Mouse (Mus musculus) neural tube, embryonic 15.5 days (tissue): ENCODE results near the gene Ephb3. TPM values are rescaled to one million over a fixed set of nuclear protein-coding genes. Genes with fewer than 3 reads are reported as not detected.

Experiments used
- ATAC-seq: fragments of 200-750 bp; cut with Nextera tagmentation; 2 replicates; pipeline ENCODE4 v1.8.0; 2017; ENCODE audit warnings: mild to moderate bottlenecking, moderate TSS enrichment, moderate library complexity; ENCODE audit not compliant: low FRiP score
- H3K27ac ChIP-seq: fragments of 300-500 bp; sonication (generic); replicated peaks from 2 replicates; pipeline ENCODE4 v1.5.1; 2015; ENCODE audit warnings: mild to moderate bottlenecking, inconsistent platforms
- H3K27me3 ChIP-seq: fragments of 300-500 bp; sonication (generic); replicated peaks from 2 replicates; pipeline ENCODE4 v1.6.1; 2015; ENCODE audit warnings: inconsistent platforms
- H3K36me3 ChIP-seq: fragments of 300-500 bp; sonication (generic); 2 replicates; pipeline ENCODE4 v1.6.1; 2015; ENCODE audit warnings: inconsistent platforms
- H3K4me1 ChIP-seq: fragments of 300-500 bp; sonication (generic); 2 replicates; pipeline ENCODE4 v1.6.1; 2015; ENCODE audit warnings: inconsistent platforms
- H3K4me2 ChIP-seq: fragments of 300-500 bp; sonication (generic); 2 replicates; pipeline ENCODE4 v1.6.1; 2015; ENCODE audit warnings: inconsistent platforms, mild to moderate bottlenecking, moderate library complexity
- H3K4me3 ChIP-seq: fragments of 300-500 bp; sonication (generic); replicated peaks from 2 replicates; pipeline ENCODE4 v1.5.1; 2015; ENCODE audit warnings: mild to moderate bottlenecking, inconsistent platforms
- H3K9ac ChIP-seq: fragments of 300-500 bp; sonication (generic); replicated peaks from 2 replicates; pipeline ENCODE4 v1.6.1; 2015; ENCODE audit warnings: mild to moderate bottlenecking, inconsistent platforms
- H3K9me3 ChIP-seq: fragments of 300-500 bp; sonication (generic); replicated peaks from 2 replicates; pipeline ENCODE4 v1.6.1; 2016; ENCODE audit warnings: inconsistent platforms
- WGBS: fragments of 180-500 bp; shearing (Covaris S2); methylation state at CpG from one replicate; pipeline ENCODE4 v1.1.7; 2015; ENCODE audit warnings: mixed read lengths; 5-methylcytosine and 5-hydroxymethylcytosine counted together
- microRNA-seq: library from miRNA; unstranded; fragments of <30 nt; microRNA quantifications from one replicate; pipeline ENCODE4, GENCODE M21; 2017
- polyA plus RNA-seq: library from polyadenylated mRNA; unstranded; fragments of >200 nt; fragmentation: Nextera tagmentation; extraction: Ambion mirVana; gene quantifications from 2 replicates; pipeline ENCODE4 v1.2.1, GENCODE M21; 2015

Ephb3 gene
- polyA plus RNA-seq, 1 experiment from 2014 or later, result 14.4 TPM

DNA sequence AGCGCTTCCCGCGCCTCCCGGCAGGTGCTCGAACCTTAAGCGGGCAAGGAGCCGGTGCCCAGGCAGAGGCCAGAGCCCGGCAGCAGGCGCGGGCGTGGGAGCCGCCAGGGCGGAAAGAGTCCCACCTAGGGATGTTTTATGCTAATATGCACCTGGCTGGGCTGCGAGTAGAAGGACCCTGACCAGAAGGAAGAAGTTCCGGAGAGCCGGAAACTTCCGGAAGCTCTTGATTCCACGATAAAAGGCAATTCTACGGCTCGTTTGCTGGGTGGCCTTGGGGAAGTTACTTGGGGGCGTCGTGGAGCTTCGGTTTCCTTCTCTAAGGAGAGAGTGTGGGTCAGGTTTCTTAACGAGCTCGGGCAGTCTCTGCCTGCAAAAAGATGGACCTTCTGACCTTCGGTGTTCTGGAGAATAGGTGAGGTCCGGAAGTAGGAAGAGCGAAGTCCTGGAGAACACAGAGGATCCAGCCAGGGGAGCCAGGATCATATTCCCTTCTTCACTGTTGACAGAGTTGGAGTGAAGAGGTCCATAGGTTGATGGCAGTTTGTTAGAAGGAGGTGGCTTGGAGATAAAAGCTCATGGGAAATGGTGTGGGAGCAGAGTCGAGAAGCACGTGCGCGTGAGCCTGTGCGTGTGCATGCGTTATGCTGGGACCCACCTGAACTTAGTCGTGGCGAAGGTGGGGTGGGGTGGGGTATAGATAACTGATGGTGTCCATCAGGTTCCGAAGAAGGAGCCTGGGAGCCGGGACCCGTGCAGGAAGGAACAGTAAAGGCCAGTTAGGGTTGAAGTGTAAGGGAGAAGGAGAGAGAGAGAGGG lies 44.4 kb downstream of the Ephb3 start:
- ATAC-seq, result no peak
- no peaks in the 10 kb centered on the region for H3K9me3 ChIP-seq
- H3K4me1 ChIP-seq, result peaks cover 49% of the 10 kb centered on the region
- 6% methylated on average over 39 of the region's 39 CpGs for WGBS
- H3K27ac ChIP-seq, result no peak overlapping the region
- peaks cover 41% of the 10 kb centered on the region for H3K27me3 ChIP-seq
- H3K9ac ChIP-seq, result peak overlapping the region; percentile 49
- H3K36me3 ChIP-seq, result no peaks in the 10 kb centered on the region
- H3K4me2 ChIP-seq, result peak overlapping the region; percentile 84
- peak overlapping the region; percentile 39 for H3K4me3 ChIP-seq

DNA sequence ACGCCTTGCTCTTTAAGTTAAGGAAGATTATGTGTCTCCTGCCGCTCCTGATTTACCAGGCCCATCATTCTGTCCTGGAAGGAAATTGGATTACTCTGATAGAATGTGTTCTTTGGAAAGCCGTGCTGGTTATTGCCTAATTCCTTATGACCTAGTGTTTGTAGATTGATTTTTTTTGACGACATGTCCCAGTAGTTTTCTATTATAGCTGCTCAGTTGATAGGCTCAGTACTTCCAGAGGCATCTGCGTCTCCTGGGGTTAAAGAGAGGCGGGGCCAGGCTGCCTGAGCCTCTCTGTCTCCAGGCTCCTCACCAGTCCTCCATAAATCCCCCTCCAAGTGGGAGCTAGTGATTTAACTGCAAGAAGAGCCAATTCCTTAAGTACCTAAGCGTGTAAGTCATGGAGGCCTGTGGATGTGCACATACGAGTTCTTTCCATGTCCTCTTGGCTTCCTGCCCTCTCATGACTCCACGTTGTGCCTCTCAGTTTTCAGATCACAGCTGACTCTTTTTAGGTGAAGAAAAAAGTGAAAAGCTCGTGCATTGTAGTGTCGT lies 47.9 kb downstream of the Ephb3 start:
- 41% methylated on average over 11 of the region's 11 CpGs for WGBS
- Histone ChIP-seq H3K9ac (no peak overlapping the region), H3K36me3 (no peaks in the 10 kb centered on the region), H3K4me3 (no peak overlapping the region), H3K27ac (no peak overlapping the region), H3K4me1 (peaks cover 19% of the 10 kb centered on the region), H3K9me3 (no peaks in the 10 kb centered on the region), H3K27me3 (peaks cover 27% of the 10 kb centered on the region), H3K4me2 (no peak overlapping the region)
- ATAC-seq, result no peak

DNA sequence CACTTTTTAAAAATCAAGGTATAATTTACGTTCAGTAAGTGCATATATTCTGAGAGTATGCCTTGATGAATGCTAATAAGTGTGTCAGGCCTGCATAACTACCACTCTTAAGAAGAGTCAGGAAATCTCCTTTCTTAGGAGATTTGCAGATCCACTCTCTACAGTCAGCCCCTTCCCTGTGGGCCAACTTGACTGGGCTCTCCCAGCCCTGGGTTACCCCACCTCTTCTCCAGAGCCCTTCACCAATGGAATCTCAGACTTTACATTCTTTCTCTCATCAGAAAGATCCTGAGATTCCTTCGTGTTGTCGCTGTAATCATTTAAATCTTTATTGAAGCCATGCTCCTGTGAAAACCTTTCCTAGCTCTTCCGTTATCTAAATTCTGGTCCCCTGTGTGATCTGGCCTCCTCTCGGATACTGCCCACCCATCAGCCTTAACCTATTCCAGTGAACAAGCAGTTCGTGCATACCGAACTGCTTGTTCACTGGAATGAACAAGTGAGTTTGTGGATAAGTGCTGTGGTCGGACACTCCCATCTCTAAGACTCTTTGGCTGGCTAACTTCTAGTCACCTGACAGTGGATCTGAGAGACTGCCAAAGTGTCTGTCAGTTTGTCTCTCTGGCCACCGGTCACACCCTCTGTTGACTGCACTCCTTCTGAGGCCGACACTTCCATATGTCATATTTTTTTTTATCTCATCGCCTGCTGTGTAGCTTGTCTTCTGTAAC lies 51.2 kb downstream of the Ephb3 start:
- no peak overlapping the region for H3K4me2 ChIP-seq
- no peak overlapping the region for H3K4me3 ChIP-seq
- H3K9me3 ChIP-seq, result no peaks in the 10 kb centered on the region
- no peak for ATAC-seq
- peaks cover under 1% of the 10 kb centered on the region; the same call in 1 of the 2 replicates for H3K27me3 ChIP-seq
- no peaks in the 10 kb centered on the region for H3K36me3 ChIP-seq
- no peak overlapping the region for H3K9ac ChIP-seq
- 0 out of 2 replicates have a peak, but pooled peaks cover 6% of the 10 kb centered on the region for H3K4me1 ChIP-seq
- H3K27ac ChIP-seq, result no peak overlapping the region
- WGBS, result 91% methylated on average over 11 of the region's 11 CpGs

DNA sequence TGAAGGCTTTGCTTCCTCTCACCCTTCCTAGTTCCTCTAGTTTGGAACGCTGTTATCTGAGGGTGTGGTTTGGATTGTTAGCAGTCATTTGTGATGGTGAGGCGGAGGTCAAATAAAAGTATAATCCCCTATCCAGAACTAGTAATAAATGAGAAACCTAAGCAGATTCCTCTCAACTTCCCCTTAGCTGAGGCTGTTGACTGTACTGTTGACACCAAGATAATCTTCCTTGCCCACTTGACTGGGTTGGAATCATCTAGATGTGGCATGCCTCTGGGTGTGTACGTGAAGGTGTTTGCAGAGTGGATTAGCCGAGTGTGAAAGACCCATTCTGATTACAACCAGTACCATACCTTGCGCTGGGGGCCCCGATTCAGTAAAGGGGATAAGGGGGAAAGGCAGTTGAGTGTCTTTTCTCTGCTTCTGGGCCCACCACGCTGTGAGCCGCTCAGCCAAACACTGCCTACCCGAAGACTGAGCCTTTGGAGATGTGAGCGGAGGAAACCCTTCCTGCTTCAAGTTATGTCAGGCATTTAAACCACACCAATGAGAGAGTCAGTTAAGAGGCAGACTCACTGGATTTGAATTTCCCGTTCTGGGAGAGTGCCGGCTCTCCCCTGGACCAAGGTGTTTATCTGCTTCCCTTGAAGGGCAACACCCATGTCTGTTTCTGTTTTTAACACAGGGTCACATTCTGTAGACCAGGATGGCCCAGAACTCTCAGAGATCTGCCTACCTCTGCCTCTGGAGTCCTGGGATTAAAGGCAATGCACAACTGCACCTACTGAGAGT lies 52.2 kb downstream of the Ephb3 start:
- no peaks in the 10 kb centered on the region for H3K36me3 ChIP-seq
- H3K27ac ChIP-seq, result no peak overlapping the region
- 91% methylated on average over 12 of the region's 12 CpGs for WGBS
- no peak overlapping the region for H3K4me3 ChIP-seq
- no peak overlapping the region for H3K9ac ChIP-seq
- no peaks in the 10 kb centered on the region for H3K27me3 ChIP-seq
- H3K4me1 ChIP-seq, result 0 out of 2 replicates have a peak, but pooled peaks cover 6% of the 10 kb centered on the region
- no peaks in the 10 kb centered on the region for H3K9me3 ChIP-seq
- H3K4me2 ChIP-seq, result no peak overlapping the region
- no peak for ATAC-seq

DNA sequence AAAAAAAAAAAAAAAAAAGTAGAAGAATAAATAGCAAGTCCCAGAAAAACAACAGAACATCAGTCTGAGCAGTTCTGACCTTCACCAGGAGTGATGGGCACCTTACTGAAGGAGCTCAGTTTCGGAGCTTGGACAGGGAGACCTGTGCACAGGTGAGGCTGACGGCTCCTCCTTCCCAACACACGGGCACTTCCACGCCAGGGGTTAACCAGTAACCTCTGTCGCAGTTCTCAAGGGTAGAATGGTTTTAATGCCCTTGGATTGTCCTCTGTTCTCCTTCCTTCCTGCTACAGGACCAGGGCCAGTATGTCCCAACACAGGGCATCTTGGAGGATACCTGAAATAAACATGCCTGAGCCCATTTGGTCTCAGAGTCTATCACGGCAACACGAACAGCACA lies 60.9 kb downstream of the Ephb3 start:
- H3K27me3 ChIP-seq, result no peaks in the 10 kb centered on the region
- H3K27ac ChIP-seq, result no peak overlapping the region
- no peak overlapping the region for H3K9ac ChIP-seq
- no peaks in the 10 kb centered on the region for H3K36me3 ChIP-seq
- WGBS, result 83% methylated on average over 7 of the region's 7 CpGs
- no peaks in the 10 kb centered on the region for H3K9me3 ChIP-seq
- H3K4me3 ChIP-seq, result no peak overlapping the region
- H3K4me2 ChIP-seq, result no peak overlapping the region
- ATAC-seq, result no peak
- peaks cover 3% of the 10 kb centered on the region; the same call in 1 of the 2 replicates for H3K4me1 ChIP-seq

DNA sequence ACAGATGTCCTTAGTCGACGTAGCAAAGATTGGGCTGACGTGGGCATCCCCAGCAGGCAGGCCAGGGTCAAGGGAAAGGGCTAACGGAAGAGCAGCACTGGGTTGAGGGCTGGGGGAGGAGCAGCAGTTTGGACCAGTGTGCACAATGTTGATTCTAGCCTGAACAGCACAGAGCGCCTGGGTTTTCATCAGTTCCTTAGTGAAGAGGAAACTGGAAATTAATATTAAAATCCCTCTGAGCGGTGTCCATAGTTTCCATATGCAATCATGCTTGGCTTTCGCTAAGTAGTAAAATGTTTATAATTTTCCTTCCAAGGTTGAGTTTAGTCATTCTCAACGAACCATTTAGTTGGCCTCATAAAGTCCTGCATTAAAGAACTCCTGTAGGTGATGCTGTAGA lies 65.2 kb downstream of the Ephb3 start:
- Histone ChIP-seq H3K27ac (no peak overlapping the region), H3K4me3 (no peak overlapping the region), H3K9me3 (no peaks in the 10 kb centered on the region), H3K36me3 (no peaks in the 10 kb centered on the region), H3K9ac (no peak overlapping the region), H3K27me3 (no peaks in the 10 kb centered on the region), H3K4me2 (no peak overlapping the region), H3K4me1 (peaks cover 15% of the 10 kb centered on the region)
- ATAC-seq, result no peak
- WGBS, result 69% methylated on average over 8 of the region's 8 CpGs

DNA sequence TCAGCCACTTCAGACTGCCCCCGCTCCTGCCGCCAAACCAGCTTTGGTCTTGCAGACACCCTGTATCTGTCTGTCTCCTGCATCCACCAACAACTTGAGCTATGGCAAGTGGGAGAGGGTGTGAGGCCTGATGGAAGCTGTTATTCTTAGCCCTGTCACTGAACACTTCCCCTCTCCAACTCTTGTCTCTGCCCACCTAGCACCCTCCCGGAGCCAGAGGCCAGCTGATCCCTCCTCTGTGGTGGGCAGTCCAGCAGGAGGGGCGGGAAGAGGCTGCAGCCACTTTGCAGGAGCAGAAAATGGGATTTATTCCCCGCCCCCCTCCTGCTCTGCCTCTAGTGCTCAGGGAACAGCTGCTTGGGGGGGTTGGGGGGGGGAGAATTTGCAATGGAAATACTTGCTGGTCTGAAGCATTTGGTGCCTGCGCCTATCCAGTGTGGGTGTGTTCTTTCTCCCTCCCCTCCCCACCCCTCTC lies 67.3 kb downstream of the Ephb3 start:
- no peaks in the 10 kb centered on the region for H3K36me3 ChIP-seq
- no peak for ATAC-seq
- H3K4me1 ChIP-seq, result peaks cover 17% of the 10 kb centered on the region
- no peak overlapping the region for H3K4me2 ChIP-seq
- no peaks in the 10 kb centered on the region for H3K27me3 ChIP-seq
- WGBS, result 42% methylated on average over 6 of the region's 6 CpGs
- no peak overlapping the region for H3K4me3 ChIP-seq
- H3K9me3 ChIP-seq, result no peaks in the 10 kb centered on the region
- H3K27ac ChIP-seq, result no peak overlapping the region
- no peak overlapping the region for H3K9ac ChIP-seq

DNA sequence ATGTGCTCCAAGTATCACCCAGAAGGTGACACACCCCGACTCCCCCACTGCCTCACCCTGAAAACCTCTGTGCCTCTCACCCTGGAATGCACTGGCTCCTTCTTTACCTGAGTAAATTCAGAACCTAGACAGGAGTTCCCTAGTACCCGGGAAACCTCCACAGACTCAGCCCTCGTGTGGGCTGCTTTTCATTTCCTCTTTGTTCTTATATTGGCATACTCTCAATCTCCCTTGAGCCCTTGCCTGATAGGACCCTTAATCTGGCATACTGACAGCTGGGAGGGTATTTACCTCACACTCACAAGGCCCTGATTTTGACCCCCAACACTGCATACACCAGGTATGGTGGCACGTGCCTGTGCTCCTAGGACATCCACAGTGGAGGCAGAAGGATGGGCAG lies 68.2 kb downstream of the Ephb3 start:
- 59% methylated on average over 4 of the region's 4 CpGs for WGBS
- Histone ChIP-seq H3K4me3 (no peak overlapping the region), H3K27me3 (no peaks in the 10 kb centered on the region), H3K9me3 (no peaks in the 10 kb centered on the region), H3K4me1 (peaks cover 17% of the 10 kb centered on the region), H3K27ac (no peak overlapping the region), H3K4me2 (no peak overlapping the region), H3K9ac (no peak overlapping the region), H3K36me3 (no peaks in the 10 kb centered on the region)
- ATAC-seq, result no peak

Small RNA genes lying within 50 kb of the gene (microRNA-seq; reads per million reads assigned to microRNA genes)
- gene Mir7680, result not detected

Other genes starting within 250 kb of the Ephb3 start
- 0.23 and 0.68 TPM in 2 replicates for gene Teddm3, start 50.8 kb upstream of the Ephb3 start, polyA plus RNA-seq
- 28.8 and 34.1 TPM in 2 replicates for gene Vps8, start 218.4 kb downstream of the Ephb3 start, polyA plus RNA-seq